Mouse (Mus musculus): Measurements from ENCODE around the gene Elk3. TPM values are rescaled to one million over a fixed set of nuclear protein-coding genes. Genes with fewer than 3 reads are reported as not detected.

Elk3 gene
- polyA plus RNA-seq, 1 experiment from 2014 or later: 37.6 TPM

Other genes starting within 250 kb of the Elk3 start
- 0.28 and 0.41 TPM in 2 replicates for gene Cfap54, start 229.5 kb downstream of the Elk3 start, polyA plus RNA-seq (2016; fragmentation: Nextera tagmentation; extraction: Ambion mirVana)
- gene Cdk17, start 150.3 kb downstream of the Elk3 start, polyA plus RNA-seq (2016; fragmentation: Nextera tagmentation; extraction: Ambion mirVana): 26.0 and 28.2 TPM in 2 replicates
- gene Lta4h, start 142.3 kb upstream of the Elk3 start, polyA plus RNA-seq (2016; fragmentation: Nextera tagmentation; extraction: Ambion mirVana): 223 and 224 TPM in 2 replicates
- gene Hal, start 177.6 kb upstream of the Elk3 start, polyA plus RNA-seq (2016; fragmentation: Nextera tagmentation; extraction: Ambion mirVana): not detected in 2 replicates
- gene Amdhd1, start 228.9 kb upstream of the Elk3 start, polyA plus RNA-seq (2016; fragmentation: Nextera tagmentation; extraction: Ambion mirVana): 0.11 and 0.42 TPM in 2 replicates
- 0.46 and 0.68 TPM in 2 replicates for gene Ccdc38, start 229.5 kb upstream of the Elk3 start, polyA plus RNA-seq (2016; fragmentation: Nextera tagmentation; extraction: Ambion mirVana)

All from embryonic facial prominence, embryonic 12.5 days (tissue).